Mouse (Mus musculus) heart, adult 18-20 months (tissue): ENCODE measurements at regions not wholly inside any gene's neighbourhood (a gene's known extent, or its start where the extent isn't known, plus 50 kb on each side); places are given as distances from the start of the nearest gene placed in this dataset.
A peak's percentile ranks its signal among the peaks of the same experiment; 100 is the strongest.

ENCODE experiments used
- DNase-seq, 2 experiments: peaks; one replicate each; pipeline ENCODE4 v3.0.0; 2021 to 2022; ENCODE audit warnings: mixed read lengths in 1 of 2

DNA sequence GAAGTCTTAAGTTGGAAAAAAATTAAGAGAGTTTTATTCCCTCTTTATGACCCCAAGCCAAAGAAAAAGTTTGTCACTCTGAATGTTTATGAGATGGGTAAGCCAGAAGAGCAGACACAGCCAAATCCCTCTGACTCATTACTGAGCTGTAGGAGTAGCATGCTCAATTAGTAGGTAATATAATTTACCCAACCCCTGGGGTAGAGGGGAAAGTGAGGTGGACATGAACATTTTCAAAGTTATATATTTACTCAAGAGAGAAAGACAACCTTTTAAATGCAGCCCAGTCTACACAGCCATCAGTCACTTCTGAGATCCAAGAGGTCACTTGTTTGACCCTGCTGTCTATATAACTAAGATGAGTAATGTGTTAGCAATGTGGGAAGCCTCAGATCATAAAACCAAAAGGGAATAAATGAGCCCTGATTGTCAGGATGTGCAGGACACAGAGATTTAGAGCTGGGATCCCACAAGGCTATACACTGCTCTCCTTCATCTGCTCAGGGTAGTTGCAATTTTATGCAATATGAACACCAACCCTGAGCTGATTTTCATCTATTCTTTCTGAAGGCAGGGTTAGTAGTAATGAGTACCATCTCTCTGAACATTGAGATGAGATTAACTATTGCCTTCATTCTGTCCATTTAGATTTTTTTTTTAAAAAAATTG lies 114.7 kb upstream of the Ndp start:
- DNase-seq = no peak

DNA sequence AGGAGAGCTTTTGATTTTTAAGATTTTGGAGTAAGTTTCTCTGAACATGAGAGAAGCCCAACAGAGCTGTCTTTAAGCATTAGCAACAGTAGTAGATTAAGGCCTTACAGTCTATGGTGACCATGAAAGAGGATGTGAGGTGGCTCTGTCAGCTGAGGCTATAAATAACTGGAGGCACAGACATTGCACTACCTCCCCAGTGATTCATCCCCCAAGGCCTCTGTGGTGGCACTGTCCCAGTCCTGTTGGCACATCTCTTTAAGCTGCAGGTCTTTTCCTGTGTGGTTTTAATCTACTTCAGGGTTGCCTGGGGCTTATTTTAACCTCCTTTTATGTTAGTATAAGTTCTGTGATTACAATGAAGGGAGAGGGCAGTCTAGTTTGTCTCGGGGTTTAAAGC lies 106.2 kb upstream of the Ndp start:
- no peak for DNase-seq

DNA sequence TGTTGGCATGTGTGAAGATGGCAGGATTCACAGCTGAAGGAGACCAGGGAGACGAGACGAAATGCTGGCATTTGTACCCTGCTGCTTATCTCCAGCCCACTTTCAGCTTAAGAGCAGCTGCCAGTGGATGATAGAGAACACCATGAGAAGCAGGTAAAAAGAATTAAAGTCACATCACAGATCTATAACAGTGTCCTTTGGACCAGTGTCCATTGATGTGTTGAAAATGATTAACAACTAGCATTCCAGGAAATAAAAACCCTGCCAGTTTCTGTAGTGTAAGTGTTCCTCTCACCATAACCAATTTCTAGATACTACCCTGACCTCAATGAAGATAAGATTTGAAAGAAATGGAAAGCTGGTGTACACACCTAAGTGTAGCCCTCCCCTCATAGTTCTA lies 97.6 kb upstream of the Ndp start:
- DNase-seq = no peak

DNA sequence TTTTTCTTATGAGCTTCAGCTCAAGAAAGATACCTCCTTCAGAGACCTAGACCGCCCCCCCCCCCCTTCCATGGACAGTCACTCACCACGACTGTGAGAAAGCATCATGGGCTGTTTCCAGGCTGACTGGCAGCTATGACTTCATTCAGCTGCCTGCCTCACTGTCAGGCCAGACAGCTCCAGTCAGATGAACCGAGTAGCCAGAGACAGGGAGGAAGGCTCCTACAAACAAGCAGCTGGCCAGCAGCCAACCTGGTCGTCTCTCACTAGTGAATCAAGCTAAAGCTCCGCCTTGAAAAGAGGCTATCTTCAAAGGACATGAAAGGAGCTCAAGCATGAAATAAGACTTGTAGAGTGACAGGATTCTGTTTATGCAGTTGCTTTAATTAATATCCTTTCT lies 87.0 kb upstream of the Ndp start:
- peak in 1 of 2 experiments; percentile 2 for DNase-seq
